Mouse (Mus musculus) erythroblast, embryonic 14.5 days (primary cell): ENCODE data around the gene Fam49a. TPM values are rescaled to one million over a fixed set of nuclear protein-coding genes. Genes with fewer than 3 reads are reported as not detected.

Experiments used
- H3K27me3 ChIP-seq: 2 replicates; pipeline ENCODE4 v1.6.1; 2012; ENCODE audit warnings: inconsistent platforms; ENCODE audit not compliant: control insufficient read depth
- H3K36me3 ChIP-seq: 2 replicates; pipeline ENCODE4 v1.6.1; 2012; ENCODE audit warnings: mild to moderate bottlenecking, inconsistent platforms; ENCODE audit not compliant: control insufficient read depth
- H3K4me1 ChIP-seq: 2 replicates; pipeline ENCODE4 v1.6.1; 2012; ENCODE audit warnings: inconsistent platforms; ENCODE audit not compliant: control insufficient read depth
- H3K4me3 ChIP-seq: replicated peaks from 2 replicates; pipeline ENCODE3; 2012; ENCODE audit warnings: moderate library complexity, mild to moderate bottlenecking, inconsistent platforms
- H3K9me3 ChIP-seq: 2 replicates; pipeline ENCODE4 v1.6.1; 2012; ENCODE audit warnings: low read length, inconsistent platforms, mixed read lengths; ENCODE audit not compliant: control insufficient read depth
- GATA1 ChIP-seq: IDR thresholded peaks from 2 replicates; pipeline ENCODE4 v1.6.1; 2012; ENCODE audit warnings: low read length, inconsistent platforms, mixed read lengths
- TAL1 ChIP-seq: IDR thresholded peaks from 3 replicates; pipeline ENCODE4 v1.6.1; 2012; ENCODE audit warnings: low read length, inconsistent platforms, mixed read lengths
- polyA plus RNA-seq: library from polyadenylated mRNA; stranded (reverse); fragments of >175 nt; gene quantifications from 2 replicates; pipeline ENCODE4 v1.2.3, GENCODE M21; 2012

Gene Fam49a
- polyA plus RNA-seq, 1 experiment: under 0.01 TPM

GRCm38 (mm10) chr12:12335566-12335965 is 73.6 kb downstream of the Fam49a start:
- TF ChIP-seq TAL1 (no peak), GATA1 (no peak)
- Histone ChIP-seq H3K4me3 (no peak overlapping the region), H3K36me3 (no peaks in the 10 kb centered on the region), H3K4me1 (no peaks in the 10 kb centered on the region), H3K27me3 (no peaks in the 10 kb centered on the region), H3K9me3 (no peaks in the 10 kb centered on the region)

GRCm38 (mm10) chr12:12337378-12337777 is 75.4 kb downstream of the Fam49a start:
- no peaks in the 10 kb centered on the region for H3K36me3 ChIP-seq

DNA sequence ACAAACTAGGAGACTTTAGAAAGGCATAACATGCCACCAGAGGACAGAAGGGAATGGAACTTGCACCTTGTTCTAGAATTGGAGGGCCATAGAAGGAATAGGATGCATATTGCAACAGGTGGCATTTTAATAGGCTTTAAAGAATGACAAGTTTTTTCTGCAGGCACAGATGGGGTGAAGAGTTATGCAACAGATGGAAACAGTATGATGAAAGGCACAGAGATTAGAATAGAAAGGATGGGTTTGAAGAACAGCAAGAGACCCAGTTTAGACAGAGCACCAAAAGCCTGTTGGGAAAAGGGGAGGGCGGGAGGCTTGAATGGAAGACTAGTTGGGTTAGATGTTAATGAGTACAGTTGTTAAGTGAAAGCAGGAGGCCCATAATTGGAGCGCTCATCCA is 81.4 kb downstream of the Fam49a start:
- Histone ChIP-seq H3K27me3 (no peaks in the 10 kb centered on the region), H3K4me3 (no peak overlapping the region), H3K4me1 (no peaks in the 10 kb centered on the region), H3K36me3 (no peaks in the 10 kb centered on the region), H3K9me3 (no peaks in the 10 kb centered on the region)
- no peak for TF ChIP-seq TAL1
- TF ChIP-seq GATA1: no peak

More at GRCm38 (mm10) chr12:12337378-12337777, 75.4 kb downstream of the Fam49a start:
- Histone ChIP-seq H3K9me3 (no peaks in the 10 kb centered on the region), H3K4me3 (no peak overlapping the region), H3K27me3 (no peaks in the 10 kb centered on the region), H3K4me1 (no peaks in the 10 kb centered on the region)
- TF ChIP-seq GATA1 (no peak), TAL1 (no peak)

GRCm38 (mm10) chr12:12348625-12349024 is 86.7 kb downstream of the Fam49a start:
- no peaks in the 10 kb centered on the region for H3K4me1 ChIP-seq
- H3K27me3 ChIP-seq: no peaks in the 10 kb centered on the region
- no peaks in the 10 kb centered on the region for H3K9me3 ChIP-seq
- H3K36me3 ChIP-seq: no peaks in the 10 kb centered on the region
- TF ChIP-seq TAL1 (no peak), GATA1 (no peak)
- no peak overlapping the region for H3K4me3 ChIP-seq

DNA sequence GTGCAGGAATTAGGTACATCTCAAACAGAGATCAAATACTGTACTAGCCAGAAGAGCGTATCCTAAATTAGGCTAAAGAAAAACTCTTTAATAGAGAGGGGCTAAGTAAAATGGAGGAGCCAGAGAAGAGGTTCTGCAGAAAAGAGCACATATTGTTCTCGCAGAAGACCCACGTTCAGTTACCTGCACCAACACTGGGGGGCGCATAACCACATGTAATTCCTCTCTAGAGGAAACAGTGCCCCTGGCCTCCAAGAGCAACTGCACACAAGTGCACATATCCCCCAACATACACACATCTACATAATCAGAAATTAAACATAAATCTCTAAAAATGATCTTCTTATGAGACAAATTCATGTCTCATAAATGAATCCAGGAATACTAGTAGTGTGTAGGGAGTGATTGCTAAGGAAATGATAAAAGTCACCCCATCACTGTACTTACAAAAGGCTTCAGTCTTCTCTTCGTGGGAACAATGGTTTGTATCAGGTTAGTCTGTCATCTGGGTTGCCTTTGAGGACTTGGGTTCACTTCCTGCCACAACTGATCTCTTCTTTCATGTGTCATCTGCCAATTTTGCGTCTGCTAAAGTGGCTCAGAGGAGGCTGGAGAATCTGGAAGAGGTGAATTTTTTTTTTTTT is 87.8 kb downstream of the Fam49a start:
- Histone ChIP-seq H3K4me3 (no peak overlapping the region), H3K36me3 (no peaks in the 10 kb centered on the region), H3K9me3 (no peaks in the 10 kb centered on the region), H3K27me3 (no peaks in the 10 kb centered on the region), H3K4me1 (no peaks in the 10 kb centered on the region)
- TF ChIP-seq GATA1: no peak
- no peak for TF ChIP-seq TAL1

DNA sequence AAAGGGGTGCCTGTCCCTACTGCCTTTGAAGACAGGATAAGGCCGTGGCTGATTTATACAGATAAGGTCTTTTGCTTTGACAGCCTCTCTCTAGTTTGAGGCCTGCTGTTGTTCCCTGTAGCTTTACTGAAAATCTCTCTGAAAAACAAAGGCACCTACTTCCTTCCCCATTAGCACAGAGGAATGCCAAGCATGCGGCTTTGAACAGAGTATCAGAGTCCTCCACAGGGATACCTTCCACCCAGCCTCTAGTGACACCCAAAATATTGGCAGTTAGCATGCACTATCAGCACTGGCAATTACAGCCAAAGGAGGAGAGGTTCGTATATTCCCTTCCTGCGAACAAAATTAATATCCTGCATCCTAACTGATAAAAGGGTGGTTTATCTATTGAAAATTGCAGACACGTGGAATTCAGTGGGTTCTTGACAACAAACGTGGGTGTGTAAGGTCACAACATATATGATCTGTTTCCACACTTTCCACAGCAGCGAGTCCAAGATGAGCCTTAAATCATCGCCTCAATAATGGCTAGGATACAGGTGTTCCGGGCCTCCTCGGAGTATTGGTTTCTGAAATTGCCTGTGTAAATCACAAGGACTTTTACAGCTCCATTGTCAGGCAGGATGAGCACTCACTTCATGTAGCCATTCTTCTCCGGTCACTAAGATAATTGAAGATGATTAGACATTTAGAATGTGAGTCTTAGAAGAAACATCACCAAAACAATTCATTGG is 90.0 kb downstream of the Fam49a start:
- TF ChIP-seq TAL1 (no peak), GATA1 (no peak)

DNA sequence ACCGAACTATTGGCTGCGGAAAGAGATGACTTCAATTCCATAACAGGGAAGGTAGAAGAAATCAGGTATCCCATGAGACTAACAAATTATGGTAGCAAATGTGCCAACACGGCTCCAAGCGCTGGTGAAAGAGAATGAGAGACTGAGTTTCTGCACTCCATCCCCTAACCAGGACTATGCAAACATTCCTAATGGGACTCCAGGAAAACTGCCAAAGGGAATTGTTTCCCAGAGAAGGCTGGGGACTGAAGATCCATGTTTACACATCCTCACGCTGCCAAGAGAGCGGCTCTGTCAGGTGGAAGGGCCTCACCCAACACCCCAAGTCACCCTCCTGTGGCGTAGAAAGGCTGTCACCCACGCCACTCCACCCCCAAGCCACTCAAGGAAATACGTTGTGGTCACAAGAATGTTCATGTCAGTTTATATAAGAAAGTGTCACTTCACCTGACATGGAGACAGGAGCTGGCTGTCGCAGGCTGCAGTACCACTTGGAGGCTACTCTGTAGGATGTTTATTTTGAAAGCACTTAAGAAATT is 92.2 kb downstream of the Fam49a start:
- Histone ChIP-seq H3K9me3 (no peaks in the 10 kb centered on the region), H3K4me1 (no peaks in the 10 kb centered on the region), H3K36me3 (no peaks in the 10 kb centered on the region), H3K4me3 (no peak overlapping the region), H3K27me3 (no peaks in the 10 kb centered on the region)
- no peak for TF ChIP-seq TAL1
- TF ChIP-seq GATA1: no peak

More for the DNA sequence above, 90.0 kb downstream of the Fam49a start:
- no peaks in the 10 kb centered on the region for H3K36me3 ChIP-seq
- no peaks in the 10 kb centered on the region for H3K4me1 ChIP-seq
- H3K27me3 ChIP-seq: no peaks in the 10 kb centered on the region
- H3K9me3 ChIP-seq: no peaks in the 10 kb centered on the region
- no peak overlapping the region for H3K4me3 ChIP-seq

- no peak for TF ChIP-seq TAL1
- no peak for TF ChIP-seq GATA1
- Histone ChIP-seq H3K9me3 (no peaks in the 10 kb centered on the region), H3K4me3 (no peak overlapping the region), H3K27me3 (no peaks in the 10 kb centered on the region), H3K4me1 (no peaks in the 10 kb centered on the region), H3K36me3 (no peaks in the 10 kb centered on the region)
Measured at GRCm38 (mm10) chr12:12356048-12356447, 94.1 kb downstream of the Fam49a start.

GRCm38 (mm10) chr12:12356463-12356862 is 94.5 kb downstream of the Fam49a start:
- no peaks in the 10 kb centered on the region for H3K27me3 ChIP-seq
- H3K36me3 ChIP-seq: no peaks in the 10 kb centered on the region
- H3K9me3 ChIP-seq: no peaks in the 10 kb centered on the region
- H3K4me3 ChIP-seq: no peak overlapping the region
- no peak for TF ChIP-seq GATA1
- no peak for TF ChIP-seq TAL1
- no peaks in the 10 kb centered on the region for H3K4me1 ChIP-seq
